Mouse (Mus musculus) erythroblast, embryonic 14.5 days (primary cell): ENCODE measurements around the gene Zfp652.

ENCODE experiments used
- GATA1 ChIP-seq: IDR thresholded peaks from 2 replicates; pipeline ENCODE4 v1.6.1; 2012; ENCODE audit warnings: low read length, inconsistent platforms, mixed read lengths
- TAL1 ChIP-seq: IDR thresholded peaks from 3 replicates; pipeline ENCODE4 v1.6.1; 2012; ENCODE audit warnings: low read length, inconsistent platforms, mixed read lengths

- TF ChIP-seq GATA1 (no peak), TAL1 (no peak)
These were observed 118.2 kb downstream of the Zfp652 start for GRCm38 (mm10) chr11:95830411-95831275.
